Mouse (Mus musculus) heart, adult 18-20 months (tissue): ENCODE measurements around the gene Tlcd1. TPM values are rescaled to one million over a fixed set of nuclear protein-coding genes. Genes with fewer than 3 reads are reported as not detected.
"Not testable (repeated sequence)": the region's sequence is repeated elsewhere in the genome, so short reads cannot be mapped to it uniquely, and the experiment has no call there.

ENCODE experiments used
- DNase-seq, 2 experiments: peaks; one replicate each; pipeline ENCODE4 v3.0.0; 2021 to 2022; ENCODE audit warnings: mixed read lengths in 1 of 2
- long read RNA-seq, 2 experiments: library from polyadenylated mRNA; stranded (forward); transcript quantifications; one replicate each; pipeline ENCODE4 v2.0.0; 2021
- total RNA-seq, 2 experiments: library from RNA; stranded (reverse); gene quantifications; 2 replicates each; pipeline ENCODE4 v1.2.3; 2021

Tlcd1 gene
- total RNA-seq: 10 to 100 TPM in 1 of 2 experiments, 1 to 10 TPM in 1; 3.2 to 10.6 TPM
- long read RNA-seq, experiment 1, partial matches to known transcripts: 0 of 1 reads
- long read RNA-seq, experiment 1, other reads (novel, unspliced or antisense): 1 of 1 reads
- long read RNA-seq, experiment 2, partial matches to known transcripts: 0 of 4 reads
- long read RNA-seq, experiment 2, other reads (novel, unspliced or antisense): 0 of 4 reads

GRCm38 (mm10) chr11:78176402-78176862 lies at the start of gene Tlcd1, which contains the start of gene Nek8:
Tlcd1 (plus strand) TSS chr11:78176711.
Nek8 (minus strand) TSS chr11:78176675.
- peak; percentile 95 to 96 for DNase-seq

DNA sequence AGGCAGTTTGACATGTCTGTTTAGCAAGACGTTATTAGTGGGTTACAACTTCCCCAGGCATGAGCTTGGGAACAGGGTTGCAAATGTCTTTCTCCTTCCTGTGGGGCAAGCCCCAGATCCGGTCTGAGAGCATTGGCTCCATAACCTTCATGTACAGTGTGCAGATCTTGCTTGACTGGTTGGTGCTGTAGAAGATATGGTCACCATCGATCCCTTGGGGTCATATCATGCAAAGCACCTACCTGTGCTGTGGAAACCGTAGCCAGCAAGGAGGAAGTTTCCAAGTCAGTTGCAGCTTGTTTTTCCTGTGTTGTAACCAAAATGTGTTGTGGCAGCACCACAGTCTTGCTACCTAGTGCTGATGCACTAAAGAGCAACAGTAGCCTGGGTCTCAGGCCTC lies 49.8 kb upstream of the Tlcd1 start:
- DNase-seq: no peak

DNA sequence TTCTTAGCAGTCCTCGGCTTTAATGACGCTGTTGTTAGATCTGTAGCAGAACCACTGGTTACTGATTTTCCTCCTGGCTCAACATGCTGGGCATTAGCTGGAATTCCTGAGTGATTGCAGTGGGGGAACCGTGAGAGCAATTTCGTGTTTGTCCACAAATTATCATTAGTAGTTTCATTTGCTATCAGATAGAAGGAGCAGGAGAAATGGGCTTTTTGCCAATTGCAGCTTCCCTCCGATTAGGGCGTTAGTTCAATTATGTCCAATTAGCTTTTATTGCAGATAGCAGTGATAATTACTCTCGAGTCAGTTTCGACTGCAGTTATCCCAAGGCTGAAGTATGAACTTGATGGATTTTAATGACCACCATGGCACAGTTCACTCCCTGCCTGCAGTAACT lies 47.1 kb upstream of the Tlcd1 start:
- DNase-seq: no peak

GRCm38 (mm10) chr11:78133915-78134314 lies 42.6 kb upstream of the Tlcd1 start:
- no peak for DNase-seq

DNA sequence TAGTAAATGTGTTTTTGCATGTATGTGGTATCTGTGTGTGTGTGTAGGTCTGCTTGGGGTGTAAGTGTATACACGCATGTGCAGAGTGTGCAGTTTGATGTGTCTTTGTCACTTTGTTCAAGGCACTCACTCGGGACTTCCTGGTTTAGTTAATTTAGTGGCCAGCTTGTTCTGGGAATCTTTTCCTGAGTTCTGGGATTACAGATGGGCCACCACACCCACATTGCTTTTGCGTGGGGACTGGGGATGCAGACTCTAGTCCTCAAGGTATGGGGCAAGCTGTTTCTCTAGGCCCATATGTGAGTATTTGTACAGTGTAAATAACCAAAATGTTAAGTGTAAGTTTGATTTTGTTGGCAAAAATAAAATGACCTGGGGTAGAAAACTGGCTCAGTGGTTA lies 42.2 kb upstream of the Tlcd1 start:
- no peak for DNase-seq

DNA sequence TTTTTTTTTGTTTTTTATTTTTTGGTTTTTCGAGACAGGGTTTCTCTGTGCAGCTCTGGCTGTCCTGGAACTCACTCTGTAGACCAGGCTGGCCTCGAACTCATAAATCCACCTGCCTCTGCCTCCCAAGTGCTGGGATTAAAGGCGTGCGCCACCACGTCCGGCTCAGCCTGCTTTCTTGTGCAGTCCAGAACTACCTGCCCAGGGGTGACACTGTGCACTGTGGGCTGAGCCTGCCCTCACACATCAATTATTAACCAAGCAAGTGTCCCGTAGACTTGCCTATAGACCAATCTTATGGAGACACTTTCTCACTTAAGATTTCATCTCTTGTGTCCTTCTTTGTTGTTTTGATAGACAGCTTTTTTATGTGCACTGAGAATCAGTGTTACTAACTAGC lies 41.2 kb upstream of the Tlcd1 start:
- DNase-seq: not testable (repeated sequence)

GRCm38 (mm10) chr11:78136132-78136531 lies 40.4 kb upstream of the Tlcd1 start:
- no peak for DNase-seq

GRCm38 (mm10) chr11:78137584-78137983 lies 38.9 kb upstream of the Tlcd1 start:
- DNase-seq: peak in 1 of 2 experiments; percentile 55

DNA sequence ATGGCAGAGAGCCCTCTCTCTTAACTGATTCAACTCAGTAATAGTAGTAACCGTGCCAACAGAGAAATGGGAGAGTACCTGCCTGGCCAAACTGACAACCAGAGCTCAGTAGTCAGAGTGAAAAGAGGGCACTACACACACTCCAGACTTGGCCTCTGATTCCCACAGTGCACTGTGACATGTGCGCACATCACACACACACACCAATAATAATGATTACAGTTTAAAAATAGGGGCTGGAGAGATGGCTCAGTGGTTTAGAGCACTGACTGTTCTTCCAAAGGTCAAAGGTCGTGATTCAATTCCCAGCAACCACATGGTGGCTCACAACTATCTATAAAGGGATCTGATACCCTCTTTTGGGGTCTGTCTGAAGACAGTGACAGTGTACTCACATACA lies 38.5 kb upstream of the Tlcd1 start:
- DNase-seq: peak in 1 of 2 experiments; percentile 23

- DNase-seq: no peak
Observed at GRCm38 (mm10) chr11:78140665-78141064, 35.8 kb upstream of the Tlcd1 start.

- DNase-seq: no peak
Observed at GRCm38 (mm10) chr11:78143520-78143919, 33.0 kb upstream of the Tlcd1 start.

GRCm38 (mm10) chr11:78146168-78146567 lies 30.3 kb upstream of the Tlcd1 start:
- no peak for DNase-seq

- DNase-seq: peak; percentile 42 to 53
Observed at GRCm38 (mm10) chr11:78146707-78147543, 29.6 kb upstream of the Tlcd1 start.

DNA sequence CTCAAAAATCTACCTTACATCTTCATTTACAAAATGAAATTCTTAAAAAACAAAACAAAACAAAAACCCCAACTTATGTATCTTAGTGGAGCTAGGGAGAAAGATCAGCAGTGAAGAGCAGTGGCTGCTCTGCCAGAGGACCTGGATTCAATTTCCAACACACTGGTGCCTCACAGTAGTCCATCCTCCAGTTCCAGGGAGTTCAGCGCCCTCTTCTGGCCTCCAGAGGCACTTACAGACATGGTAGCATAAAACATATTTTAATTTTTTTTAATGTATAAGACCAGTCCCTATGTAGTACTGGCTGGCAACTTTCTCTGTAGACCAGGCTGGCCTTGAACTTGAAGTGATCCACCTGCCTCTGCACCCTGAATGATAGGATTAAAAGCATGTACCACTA lies 25.4 kb upstream of the Tlcd1 start:
- no peak for DNase-seq

DNA sequence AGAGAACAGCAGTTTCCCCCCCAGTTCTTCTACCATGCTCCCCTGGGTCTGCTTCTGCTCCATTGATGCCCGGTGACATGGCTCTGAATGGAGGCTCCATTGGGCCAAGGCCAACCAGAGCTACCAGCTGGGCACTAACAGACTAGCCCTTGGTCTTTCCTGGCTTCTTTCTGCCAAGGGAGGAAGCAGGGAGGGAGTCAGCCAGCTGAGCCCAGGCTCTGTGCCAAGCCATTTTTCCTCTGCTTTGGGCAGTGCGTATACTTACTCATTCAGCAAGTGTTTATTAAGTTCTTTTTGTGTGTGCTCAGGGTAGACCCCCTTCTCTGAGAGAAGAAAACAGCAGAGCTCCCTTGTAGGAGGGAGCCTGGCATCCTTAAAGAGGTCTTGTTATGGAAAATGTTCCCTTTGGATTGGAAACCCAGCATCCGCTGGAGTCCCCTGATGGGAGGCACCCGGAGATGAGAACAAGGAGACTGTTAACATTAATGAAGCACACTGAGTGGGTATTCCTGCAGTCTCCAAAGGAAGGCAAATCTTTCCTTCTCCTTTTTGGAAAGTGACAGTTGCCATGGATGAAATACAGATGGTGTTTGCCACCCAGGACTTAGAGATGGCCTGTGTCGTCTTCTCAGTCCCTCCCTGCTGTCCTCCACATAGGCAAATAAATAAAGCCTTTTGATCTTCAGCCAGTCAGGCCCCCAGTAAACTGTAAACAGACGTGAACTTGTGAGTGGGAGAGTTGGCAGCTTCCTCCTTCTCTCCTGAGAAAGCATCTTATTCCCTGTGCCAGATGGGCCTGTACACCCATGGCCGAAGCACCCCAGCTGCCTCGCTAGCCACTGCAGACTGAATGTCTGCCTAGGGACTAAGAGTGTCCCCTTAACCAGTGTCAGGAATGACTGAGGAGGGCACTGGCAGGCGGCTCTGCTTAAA lies 23.9 kb upstream of the Tlcd1 start:
- peak; percentile 79 to 81 for DNase-seq

DNA sequence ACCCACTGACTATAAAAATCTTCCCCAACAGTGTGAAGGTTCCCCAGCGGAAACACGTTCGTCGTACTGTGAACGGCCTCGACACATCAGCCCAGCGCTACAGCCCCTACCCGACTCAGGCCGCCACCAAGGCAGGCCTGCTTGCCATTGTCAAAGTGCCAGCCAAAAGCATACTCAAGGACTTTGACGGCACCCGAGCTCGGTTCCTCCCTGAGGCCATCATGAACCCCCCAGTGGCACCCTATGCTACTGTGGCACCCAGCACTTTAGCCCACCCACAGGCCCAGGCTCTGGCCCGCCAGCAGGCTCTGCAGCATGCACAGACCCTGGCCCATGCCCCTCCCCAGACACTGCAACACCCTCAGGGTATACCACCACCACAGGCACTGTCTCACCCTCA lies 22.7 kb upstream of the Tlcd1 start:
- no peak for DNase-seq

DNA sequence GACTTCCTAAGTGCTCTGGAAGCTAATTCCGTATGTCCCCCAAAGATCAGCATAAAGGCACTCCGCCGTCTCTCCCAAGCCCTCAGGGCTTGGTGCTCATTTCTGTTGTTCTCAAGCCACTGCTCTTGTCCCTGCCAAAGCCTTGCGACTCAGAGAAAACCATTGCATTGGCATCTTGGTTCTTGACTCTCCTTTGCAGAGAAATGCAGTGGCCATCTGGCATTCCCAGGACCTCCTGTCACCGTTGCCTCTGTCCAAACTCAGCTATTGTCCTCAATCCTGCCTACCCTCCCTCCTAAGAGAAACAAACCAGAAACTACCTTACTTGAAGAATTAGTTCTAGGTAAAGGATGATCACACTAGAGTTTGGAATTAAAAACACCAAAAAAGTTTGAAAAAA lies 20.8 kb upstream of the Tlcd1 start:
- no peak for DNase-seq

- no peak for DNase-seq
Observed at GRCm38 (mm10) chr11:78156156-78156699, 20.3 kb upstream of the Tlcd1 start.

DNA sequence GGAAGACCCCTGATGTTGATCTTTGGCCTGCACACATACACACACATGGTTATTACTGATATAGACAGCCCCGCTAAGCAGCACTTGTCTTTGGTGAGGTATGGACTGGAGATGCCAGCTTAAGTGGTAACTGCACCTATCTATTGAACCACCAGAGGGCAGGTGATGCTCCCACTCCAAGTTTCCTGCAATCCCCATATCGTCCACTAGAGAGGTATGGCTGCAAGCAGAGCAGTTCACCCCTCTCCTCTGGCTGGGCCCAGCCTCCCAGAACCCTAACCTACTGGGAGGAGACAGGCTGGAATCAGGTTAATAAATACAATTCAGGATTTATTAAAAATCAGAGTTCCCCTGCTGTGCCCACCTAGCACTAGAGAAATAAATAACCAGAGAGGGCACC lies 17.4 kb upstream of the Tlcd1 start:
- DNase-seq: peak; percentile 80 to 84

GRCm38 (mm10) chr11:78159557-78159956 lies 17.0 kb upstream of the Tlcd1 start:
- DNase-seq: no peak

- DNase-seq: no peak
Observed at GRCm38 (mm10) chr11:78160171-78160570, 16.3 kb upstream of the Tlcd1 start.

DNA sequence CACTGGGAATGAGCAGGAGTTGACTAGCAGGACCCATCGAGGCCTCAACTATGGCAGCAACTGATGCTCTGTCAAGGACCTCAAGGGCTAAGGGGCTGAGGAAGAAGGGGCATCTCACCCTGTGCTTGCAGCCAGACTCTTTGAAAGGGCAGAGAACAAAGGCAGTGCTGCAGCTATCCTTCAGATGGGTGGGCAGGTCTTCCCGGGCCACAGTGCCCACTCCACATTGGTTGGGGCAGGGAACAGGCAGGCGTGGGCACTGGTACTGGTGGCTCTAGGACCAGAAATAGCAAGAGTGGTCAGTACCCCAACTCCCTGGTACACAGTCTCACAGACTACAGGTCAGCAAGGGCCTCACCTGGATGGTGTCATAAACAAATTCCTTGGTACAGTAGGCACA lies 15.8 kb upstream of the Tlcd1 start:
- DNase-seq: no peak
